Mouse (Mus musculus): ENCODE data around the gene Vamp4. TPM values are rescaled to one million over a fixed set of nuclear protein-coding genes. Genes with fewer than 3 reads are reported as not detected.

Gene Vamp4
- polyA plus RNA-seq, 1 experiment = 20.4 TPM

DNA sequence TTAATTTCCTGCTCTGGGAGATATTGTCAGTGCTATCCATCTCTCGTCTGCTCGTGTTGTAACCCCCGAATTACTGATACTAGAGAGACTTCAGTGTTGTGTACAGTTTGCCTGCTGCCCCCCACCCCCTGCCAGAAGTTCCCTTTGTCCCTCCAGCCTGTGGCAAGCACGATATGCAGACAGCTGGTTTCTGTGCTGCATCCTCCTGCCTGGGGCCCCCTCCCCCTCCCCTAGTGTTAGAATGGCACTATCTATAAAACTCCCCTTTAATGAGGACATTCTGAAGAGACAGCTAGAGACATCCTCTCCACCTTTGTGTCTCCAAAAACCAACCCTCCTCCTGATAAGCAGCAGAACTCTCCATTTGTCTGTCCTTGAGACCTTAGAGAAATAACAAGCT lies 53.6 kb downstream of the Vamp4 start:
- no peak for TF ChIP-seq GATA1 (IDR thresholded peaks at IDR 0.05; ENCODE audit: low read length)

DNA sequence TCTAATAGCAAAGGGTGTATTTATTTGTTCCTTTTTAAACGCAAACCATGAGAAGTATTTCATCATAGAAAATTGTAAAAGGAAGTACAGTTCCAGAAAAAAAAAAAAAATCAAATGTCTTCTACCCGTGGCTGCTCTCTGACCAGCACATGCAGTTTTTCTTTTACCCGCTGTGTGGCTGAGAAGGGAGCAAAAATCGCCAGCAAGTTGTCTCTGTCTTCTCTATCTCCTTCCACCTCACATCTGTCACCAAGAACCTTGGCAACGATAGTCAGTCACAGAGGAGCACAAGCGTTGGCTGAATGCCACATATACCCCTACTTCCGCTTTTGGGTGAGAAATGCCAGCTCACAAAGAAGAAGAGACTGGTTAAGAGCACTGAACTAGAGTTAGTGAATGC lies 54.9 kb downstream of the Vamp4 start:
- no peak for TF ChIP-seq GATA1 (IDR thresholded peaks at IDR 0.05; ENCODE audit: low read length)

DNA sequence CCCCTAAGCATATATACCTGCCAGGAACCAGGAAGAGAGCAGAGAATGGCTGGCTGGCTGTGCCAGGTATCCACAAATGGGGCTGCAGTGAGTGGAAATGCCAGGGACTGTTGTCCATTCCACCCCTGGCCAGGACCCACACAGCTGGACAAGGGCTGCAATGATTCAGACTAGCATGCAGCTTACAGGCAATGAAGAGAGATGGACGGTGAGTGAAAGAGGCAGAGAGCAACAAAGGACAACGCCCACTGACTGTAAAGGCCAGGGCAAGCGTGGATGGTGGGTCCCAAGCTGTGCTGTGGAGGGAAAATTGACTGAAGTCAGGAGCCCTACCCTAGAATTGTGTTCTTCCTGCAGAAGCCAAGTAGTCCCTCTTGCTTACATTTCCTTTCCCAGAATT lies 66.2 kb downstream of the Vamp4 start:
- TF ChIP-seq GATA1 (IDR thresholded peaks at IDR 0.05; ENCODE audit: low read length) = no peak

- TF ChIP-seq GATA1 (IDR thresholded peaks at IDR 0.05; ENCODE audit: low read length) = no peak
Observed at GRCm38 (mm10) chr1:162638535-162638934, 68.2 kb downstream of the Vamp4 start.

GRCm38 (mm10) chr1:162639051-162639750 lies 68.9 kb downstream of the Vamp4 start, which contains the start of gene Myoc:
Gene Myoc, plus strand, starts transcription at chr1:162639155.
- no peak for TF ChIP-seq GATA1 (IDR thresholded peaks at IDR 0.05; ENCODE audit: low read length)

- no peak for TF ChIP-seq GATA1 (IDR thresholded peaks at IDR 0.05; ENCODE audit: low read length)
Observed at GRCm38 (mm10) chr1:162639861-162640260, 69.5 kb downstream of the Vamp4 start.

- TF ChIP-seq GATA1 (IDR thresholded peaks at IDR 0.05; ENCODE audit: low read length) = no peak
Observed at GRCm38 (mm10) chr1:162642591-162642990, 72.3 kb downstream of the Vamp4 start.

DNA sequence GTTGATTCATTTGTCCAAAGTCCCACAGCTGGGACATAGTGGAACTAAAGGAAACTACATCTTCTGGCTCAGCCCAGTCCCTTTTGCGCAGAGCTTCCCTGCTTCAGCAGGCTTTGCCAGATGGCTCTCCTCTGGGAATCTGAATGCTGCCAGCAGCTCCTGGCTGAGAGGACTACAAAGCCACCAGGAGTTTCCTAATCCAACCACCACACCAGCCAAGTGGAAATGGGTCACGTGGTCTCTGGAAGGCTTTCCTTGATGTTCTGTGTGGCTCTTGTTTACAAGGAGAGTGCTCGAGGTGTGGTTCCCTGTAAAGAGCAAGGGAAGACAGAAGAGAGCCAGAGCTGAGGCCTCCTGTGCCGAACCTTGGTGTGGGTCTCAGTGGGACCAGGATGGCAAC lies 73.4 kb downstream of the Vamp4 start:
- TF ChIP-seq GATA1 (IDR thresholded peaks at IDR 0.05; ENCODE audit: low read length) = no peak

GRCm38 (mm10) chr1:162646083-162646686 lies 75.9 kb downstream of the Vamp4 start:
- TF ChIP-seq GATA1 (IDR thresholded peaks at IDR 0.05; ENCODE audit: low read length) = no peak

- TF ChIP-seq GATA1 (IDR thresholded peaks at IDR 0.05; ENCODE audit: low read length) = no peak
Observed at GRCm38 (mm10) chr1:162648416-162648815, 78.1 kb downstream of the Vamp4 start.

Other genes starting within 250 kb of the Vamp4 start
- 0.05 and 0.09 TPM in 2 replicates for gene Dnm3, start 92.5 kb upstream of the Vamp4 start, polyA plus RNA-seq (2012)
- 16.9 and 27.0 TPM in 2 replicates for gene Mettl13, start 22.0 kb upstream of the Vamp4 start, polyA plus RNA-seq (2012)
- not detected in 2 replicates for gene Myoc, start 68.6 kb downstream of the Vamp4 start, polyA plus RNA-seq (2012)
- gene Myocos, start 87.7 kb downstream of the Vamp4 start, polyA plus RNA-seq (2012) = not detected in 2 replicates
- 68.4 and 70.7 TPM in 2 replicates for gene Prrc2c, start 170.0 kb downstream of the Vamp4 start, polyA plus RNA-seq (2012)
- not detected in 2 replicates for gene Fmo4, start 243.5 kb downstream of the Vamp4 start, polyA plus RNA-seq (2012)

Data from G1E-ER4 (cell line).